Mouse (Mus musculus): ENCODE measurements around the gene Alyref. TPM values are rescaled to one million over a fixed set of nuclear protein-coding genes. Genes with fewer than 3 reads are reported as not detected.
A peak's percentile ranks its signal among the peaks of the same experiment; 100 is the strongest.

Gene Alyref
- polyA plus RNA-seq, 1 experiment from 2014 or later, result 352 TPM

DNA sequence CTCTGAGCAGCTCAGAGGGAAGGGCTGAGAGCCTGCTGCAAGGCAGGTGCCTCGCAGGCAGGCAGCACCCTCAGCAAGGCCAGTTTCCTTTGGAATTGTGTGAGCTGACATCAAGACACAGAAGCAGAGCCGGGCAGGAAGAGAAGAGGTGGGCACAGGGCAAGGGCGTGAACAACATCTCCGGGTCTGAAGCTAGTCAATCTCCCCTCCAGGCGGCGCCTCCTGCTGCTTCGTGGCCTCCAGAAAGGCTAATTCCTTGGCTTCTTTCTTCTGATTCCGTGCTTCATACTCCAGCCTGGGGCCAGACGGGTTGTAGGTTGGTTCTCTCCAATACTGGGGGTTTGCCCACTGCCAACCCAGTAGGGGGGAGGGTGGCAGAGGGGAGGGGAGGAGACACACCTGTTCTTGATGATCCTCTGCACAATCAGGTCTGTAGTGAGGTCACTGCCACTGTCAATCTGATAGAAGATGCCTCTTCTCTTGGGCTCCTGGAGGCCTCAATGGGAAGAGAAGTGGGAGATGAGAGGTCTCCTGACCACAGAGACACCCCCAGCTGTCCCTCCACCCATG lies 12.4 kb upstream of the Alyref start:
- H3K27ac ChIP-seq (ENCODE audit: low read depth, low read length), result no peak overlapping the region
- no peak overlapping the region for H3K4me3 ChIP-seq (ENCODE audit: low read depth, low read length)
- H3K9ac ChIP-seq (ENCODE audit: low read length), result no peak overlapping the region
- H3K27me3 ChIP-seq (replicated peaks; ENCODE audit: control insufficient read depth, insufficient read depth, low read length), result 0 out of 2 replicates have a peak, but pooled peaks cover 9% of the 10 kb centered on the region
- ATAC-seq (no peak), DNase-seq (ENCODE audit: low spot score) (no peak)
- peaks cover 4% of the 10 kb centered on the region; the same call in 1 of the 2 replicates for H3K4me1 ChIP-seq (ENCODE audit: control insufficient read depth, insufficient read depth, low read length)
- no peaks in the 10 kb centered on the region for H3K9me3 ChIP-seq (replicated peaks; ENCODE audit: control insufficient read depth, low read length)
- peaks cover 66% of the 10 kb centered on the region for H3K36me3 ChIP-seq (ENCODE audit: control insufficient read depth, insufficient read depth, low read length)
- no peak overlapping the region for H3K4me2 ChIP-seq (ENCODE audit: low read length)
- WGBS, result 83% methylated on average over 9 of the region's 9 CpGs

DNA sequence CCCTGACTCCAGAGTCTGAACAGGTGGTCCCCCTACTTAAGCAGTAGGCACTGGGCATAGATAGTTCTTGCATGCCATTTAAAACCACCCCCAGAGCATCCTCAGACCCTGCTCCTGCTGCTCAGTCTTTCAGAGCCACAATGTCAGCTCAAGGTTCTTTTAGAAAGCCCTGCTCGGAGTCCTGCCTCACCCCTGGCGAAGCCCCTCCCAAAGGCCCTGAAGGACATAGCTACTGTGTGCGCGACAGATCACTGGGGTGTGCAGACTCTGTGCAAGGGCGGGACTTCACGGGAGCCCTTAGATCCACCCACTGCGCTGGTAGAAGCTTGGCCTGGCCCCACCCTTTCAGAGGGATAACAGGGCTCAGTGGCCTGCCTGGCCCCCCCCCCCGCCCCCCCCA lies 11.1 kb upstream of the Alyref start:
- no peak overlapping the region for H3K27ac ChIP-seq (ENCODE audit: low read depth, low read length)
- H3K9me3 ChIP-seq (replicated peaks; ENCODE audit: control insufficient read depth, low read length), result no peaks in the 10 kb centered on the region
- H3K4me3 ChIP-seq (ENCODE audit: low read depth, low read length), result no peak overlapping the region
- H3K9ac ChIP-seq (ENCODE audit: low read length), result no peak overlapping the region
- DNase-seq (ENCODE audit: low spot score), result no peak
- no peak overlapping the region for H3K4me2 ChIP-seq (ENCODE audit: low read length)
- ATAC-seq, result no peak
- WGBS, result 28% methylated on average over 8 of the region's 8 CpGs
- peaks cover 4% of the 10 kb centered on the region; the same call in 1 of the 2 replicates for H3K4me1 ChIP-seq (ENCODE audit: control insufficient read depth, insufficient read depth, low read length)
- peaks cover 74% of the 10 kb centered on the region for H3K36me3 ChIP-seq (ENCODE audit: control insufficient read depth, insufficient read depth, low read length)
- 0 out of 2 replicates have a peak, but pooled peaks cover 9% of the 10 kb centered on the region for H3K27me3 ChIP-seq (replicated peaks; ENCODE audit: control insufficient read depth, insufficient read depth, low read length)

DNA sequence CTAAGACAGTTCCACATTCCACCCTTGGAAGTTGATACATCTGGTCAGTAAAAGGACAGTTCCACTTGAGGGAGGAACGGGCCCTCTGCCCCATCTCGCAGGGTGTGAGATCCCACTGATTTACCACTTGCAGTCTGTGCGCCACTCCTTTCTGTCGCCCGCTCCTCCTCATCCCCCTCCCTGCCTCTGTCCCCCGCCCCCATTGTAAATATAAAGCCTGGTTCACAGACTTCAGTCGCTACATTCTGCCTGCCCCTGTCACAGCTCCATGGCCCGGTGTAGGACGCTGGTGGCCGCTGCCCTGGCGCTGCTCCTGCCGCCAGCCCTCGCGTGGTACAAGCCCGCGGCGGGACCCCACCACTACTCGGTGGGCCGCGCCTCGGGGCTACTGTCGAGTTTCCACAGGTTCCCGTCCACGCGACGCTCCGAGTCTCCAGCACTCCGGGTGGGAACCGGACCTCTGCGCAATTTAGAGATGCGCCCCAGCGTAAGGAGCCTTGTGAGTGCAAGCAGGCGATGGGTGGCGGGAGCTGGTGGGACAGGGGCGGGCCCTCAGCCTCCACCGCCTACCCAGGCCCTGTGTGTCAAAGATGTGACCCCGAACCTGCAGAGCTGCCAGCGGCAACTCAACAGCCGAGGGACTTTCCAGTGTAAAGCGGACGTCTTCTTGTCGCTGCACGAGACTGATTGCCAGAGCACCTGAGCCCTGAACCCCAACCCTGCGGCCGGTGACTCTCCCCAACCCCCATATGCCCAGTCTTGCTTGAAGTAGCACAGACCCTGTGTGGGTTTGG lies 10.3 kb upstream of the Alyref start, which contains the start of gene Npb:
TSS of gene Npb (plus strand) at position 237 of the 794 bp plus-strand sequence.
- H3K4me2 ChIP-seq (ENCODE audit: low read length), result peak within 1 kb of the TSS; percentile 35
- DNase-seq (ENCODE audit: low spot score) (no peak), ATAC-seq (no peak)
- peaks cover 76% of the 10 kb centered on the region for H3K36me3 ChIP-seq (ENCODE audit: control insufficient read depth, insufficient read depth, low read length)
- WGBS, result 8% methylated on average over 45 of the region's 45 CpGs
- peaks cover 4% of the 10 kb centered on the region; the same call in 1 of the 2 replicates for H3K4me1 ChIP-seq (ENCODE audit: control insufficient read depth, insufficient read depth, low read length)
- H3K27ac ChIP-seq (ENCODE audit: low read depth, low read length), result no peak within 1 kb of the TSS
- H3K9me3 ChIP-seq (replicated peaks; ENCODE audit: control insufficient read depth, low read length), result no peaks in the 10 kb centered on the region
- H3K9ac ChIP-seq (ENCODE audit: low read length), result peak within 1 kb of the TSS; percentile 37
- H3K27me3 ChIP-seq (replicated peaks; ENCODE audit: control insufficient read depth, insufficient read depth, low read length), result 0 out of 2 replicates have a peak, but pooled peaks cover 9% of the 10 kb centered on the region
- 0 out of 2 replicates have a peak within 1 kb of the TSS, but pooled peaks have one; percentile 9 for H3K4me3 ChIP-seq (ENCODE audit: low read depth, low read length)

DNA sequence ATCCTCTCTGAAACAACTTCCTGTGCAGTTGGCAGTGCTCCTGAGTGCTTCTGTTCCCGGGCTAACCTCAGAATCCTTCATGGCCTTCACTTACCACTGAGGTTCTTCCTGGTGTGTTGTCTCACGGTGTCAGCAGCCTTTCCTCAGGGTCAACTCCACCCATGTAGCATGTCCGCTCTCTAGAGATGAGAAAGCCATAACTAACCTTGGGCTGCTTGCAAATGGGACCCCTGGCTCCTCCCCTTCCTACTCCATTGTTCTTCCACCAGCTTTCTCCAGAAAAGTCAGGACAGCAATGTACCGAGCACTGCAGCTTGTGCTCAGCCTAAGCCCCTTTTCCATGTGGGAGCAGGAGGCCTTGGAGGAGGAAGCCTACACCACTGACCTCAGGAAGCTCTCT lies 8.6 kb upstream of the Alyref start:
- no peak overlapping the region for H3K4me3 ChIP-seq (ENCODE audit: low read depth, low read length)
- peaks cover 73% of the 10 kb centered on the region for H3K36me3 ChIP-seq (ENCODE audit: control insufficient read depth, insufficient read depth, low read length)
- ATAC-seq (no peak), DNase-seq (ENCODE audit: low spot score) (no peak)
- WGBS, result 77% methylated on average over 4 of the region's 4 CpGs
- H3K27me3 ChIP-seq (replicated peaks; ENCODE audit: control insufficient read depth, insufficient read depth, low read length), result 0 out of 2 replicates have a peak, but pooled peaks cover 9% of the 10 kb centered on the region
- H3K9ac ChIP-seq (ENCODE audit: low read length), result no peak overlapping the region
- no peaks in the 10 kb centered on the region for H3K9me3 ChIP-seq (replicated peaks; ENCODE audit: control insufficient read depth, low read length)
- peaks cover 4% of the 10 kb centered on the region; the same call in 1 of the 2 replicates for H3K4me1 ChIP-seq (ENCODE audit: control insufficient read depth, insufficient read depth, low read length)
- no peak overlapping the region for H3K27ac ChIP-seq (ENCODE audit: low read depth, low read length)
- no peak overlapping the region for H3K4me2 ChIP-seq (ENCODE audit: low read length)

DNA sequence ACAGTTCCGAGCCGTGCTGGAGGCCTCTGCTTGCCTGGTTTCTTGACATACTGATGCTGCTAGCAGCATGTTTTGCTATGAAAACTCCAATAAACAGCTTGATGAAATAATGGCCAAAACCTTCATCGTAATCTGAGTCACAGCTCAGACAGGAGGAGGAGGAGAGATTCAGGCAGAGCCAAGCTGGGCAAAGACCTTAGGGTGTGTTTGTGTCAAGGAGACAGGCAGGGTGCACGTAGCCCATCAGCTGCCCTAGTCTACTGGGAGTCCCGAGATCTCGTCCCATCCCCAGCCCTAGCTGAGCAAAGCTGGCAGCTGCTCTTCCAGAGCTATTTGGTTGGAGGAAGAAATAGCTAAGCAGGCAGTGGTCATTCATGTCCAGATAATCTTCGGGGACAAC lies 7.5 kb upstream of the Alyref start:
- H3K27ac ChIP-seq (ENCODE audit: low read depth, low read length), result no peak overlapping the region
- peaks cover 4% of the 10 kb centered on the region; the same call in 1 of the 2 replicates for H3K4me1 ChIP-seq (ENCODE audit: control insufficient read depth, insufficient read depth, low read length)
- H3K9ac ChIP-seq (ENCODE audit: low read length), result no peak overlapping the region
- 90% methylated on average over 7 of the region's 7 CpGs for WGBS
- ATAC-seq (no peak), DNase-seq (ENCODE audit: low spot score) (no peak)
- H3K4me3 ChIP-seq (ENCODE audit: low read depth, low read length), result no peak overlapping the region
- 0 out of 2 replicates have a peak, but pooled peaks cover 9% of the 10 kb centered on the region for H3K27me3 ChIP-seq (replicated peaks; ENCODE audit: control insufficient read depth, insufficient read depth, low read length)
- H3K9me3 ChIP-seq (replicated peaks; ENCODE audit: control insufficient read depth, low read length), result no peaks in the 10 kb centered on the region
- H3K36me3 ChIP-seq (ENCODE audit: control insufficient read depth, insufficient read depth, low read length), result peaks cover 67% of the 10 kb centered on the region
- H3K4me2 ChIP-seq (ENCODE audit: low read length), result no peak overlapping the region

DNA sequence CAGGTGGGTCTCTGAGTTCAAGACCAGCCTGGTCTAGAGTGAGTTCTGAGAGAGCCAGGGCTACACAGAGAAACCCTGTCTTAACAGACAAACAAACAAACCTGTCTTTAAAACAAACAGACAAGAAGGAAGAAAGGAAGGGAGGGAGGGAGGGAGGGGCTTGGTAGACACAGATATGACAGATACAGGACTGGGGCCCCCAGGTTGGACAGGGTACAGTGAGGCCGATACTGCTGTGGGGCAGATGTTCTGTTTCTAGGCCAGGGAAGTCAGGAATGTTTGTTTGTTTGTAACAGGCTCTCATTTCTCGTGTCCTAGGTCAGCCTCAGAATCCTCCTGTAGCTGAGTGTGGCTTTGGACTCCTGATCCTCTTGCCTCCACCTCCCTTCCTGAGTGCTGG lies 5.4 kb upstream of the Alyref start:
- Histone ChIP-seq H3K9ac (ENCODE audit: low read length) (no peak overlapping the region), H3K9me3 (replicated peaks; ENCODE audit: control insufficient read depth, low read length) (no peaks in the 10 kb centered on the region), H3K27ac (ENCODE audit: low read depth, low read length) (no peak overlapping the region), H3K36me3 (ENCODE audit: control insufficient read depth, insufficient read depth, low read length) (peaks cover 58% of the 10 kb centered on the region), H3K27me3 (replicated peaks; ENCODE audit: control insufficient read depth, insufficient read depth, low read length) (0 out of 2 replicates have a peak, but pooled peaks cover 2% of the 10 kb centered on the region), H3K4me3 (ENCODE audit: low read depth, low read length) (no peak overlapping the region), H3K4me1 (ENCODE audit: control insufficient read depth, insufficient read depth, low read length) (peaks cover 13% of the 10 kb centered on the region; the same call in 1 of the 2 replicates), H3K4me2 (ENCODE audit: low read length) (no peak overlapping the region)
- DNase-seq (ENCODE audit: low spot score), result no peak
- ATAC-seq, result no peak
- 88% methylated on average over 2 of the region's 2 CpGs for WGBS

DNA sequence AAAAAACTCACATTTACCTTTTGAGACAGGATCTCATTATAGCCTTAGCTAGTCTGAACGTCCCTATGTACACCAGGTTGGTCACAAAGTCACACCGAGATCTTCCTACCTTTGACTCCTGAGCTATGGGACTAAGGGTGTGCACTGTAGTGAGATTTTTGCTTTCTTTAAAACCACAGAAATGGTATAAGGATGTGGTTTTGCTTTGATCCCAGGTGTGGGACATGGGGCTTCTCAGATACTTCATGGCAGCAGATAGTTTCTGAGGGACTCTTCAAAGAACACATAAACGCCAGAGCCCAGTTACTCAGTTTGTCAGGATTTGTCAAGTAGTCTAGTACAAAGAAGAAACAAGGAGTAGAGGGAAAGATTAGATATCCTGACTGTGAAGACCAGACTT lies 2.6 kb upstream of the Alyref start:
- Histone ChIP-seq H3K4me3 (ENCODE audit: low read depth, low read length) (no peak overlapping the region), H3K4me1 (ENCODE audit: control insufficient read depth, insufficient read depth, low read length) (peaks cover 16% of the 10 kb centered on the region), H3K9me3 (replicated peaks; ENCODE audit: control insufficient read depth, low read length) (no peaks in the 10 kb centered on the region), H3K36me3 (ENCODE audit: control insufficient read depth, insufficient read depth, low read length) (peaks cover 60% of the 10 kb centered on the region), H3K27ac (ENCODE audit: low read depth, low read length) (no peak overlapping the region), H3K4me2 (ENCODE audit: low read length) (no peak overlapping the region), H3K9ac (ENCODE audit: low read length) (no peak overlapping the region), H3K27me3 (replicated peaks; ENCODE audit: control insufficient read depth, insufficient read depth, low read length) (no peaks in the 10 kb centered on the region)
- no peak for ATAC-seq
- 99% methylated on average over 3 of the region's 3 CpGs for WGBS
- DNase-seq (ENCODE audit: low spot score), result no peak

DNA sequence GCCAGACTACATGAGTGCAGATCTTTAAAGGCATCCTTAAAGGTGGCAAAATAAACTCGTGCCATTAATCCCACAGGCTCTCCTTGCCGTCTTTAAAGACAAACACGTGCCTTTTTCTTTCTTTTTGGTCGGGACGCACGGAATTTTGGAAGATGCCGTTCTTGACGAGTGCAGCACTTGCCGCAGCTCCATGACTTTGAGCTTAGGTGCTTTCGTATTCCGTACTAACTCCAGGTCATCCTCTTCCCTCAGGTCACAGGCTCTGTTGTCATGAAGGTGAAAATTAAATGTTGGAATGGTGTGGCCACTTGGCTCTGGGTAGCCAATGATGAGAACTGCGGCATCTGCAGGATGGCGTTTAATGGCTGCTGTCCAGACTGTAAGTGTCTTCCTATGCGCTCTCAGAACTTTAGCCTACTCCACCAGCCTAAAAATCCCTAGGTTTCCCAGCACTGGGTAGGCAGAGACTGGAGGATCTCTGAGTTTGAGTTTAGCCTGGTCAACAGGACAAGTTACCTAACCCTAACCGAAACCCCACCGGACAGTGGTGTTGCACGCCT lies 905 bp upstream of the Alyref start:
- peak overlapping the region; percentile 85; the same call in 1 of the 2 replicates for H3K27ac ChIP-seq (ENCODE audit: low read depth, low read length)
- peak overlapping the region; percentile 97 for H3K4me3 ChIP-seq (ENCODE audit: low read depth, low read length)
- H3K36me3 ChIP-seq (ENCODE audit: control insufficient read depth, insufficient read depth, low read length), result peaks cover 58% of the 10 kb centered on the region
- H3K9ac ChIP-seq (ENCODE audit: low read length), result peak overlapping the region; percentile 98
- peak overlapping the region; percentile 87 for H3K4me2 ChIP-seq (ENCODE audit: low read length)
- H3K4me1 ChIP-seq (ENCODE audit: control insufficient read depth, insufficient read depth, low read length), result peaks cover 16% of the 10 kb centered on the region
- DNase-seq (ENCODE audit: low spot score), result no peak
- 49% methylated on average over 17 of the region's 17 CpGs for WGBS
- no peaks in the 10 kb centered on the region for H3K27me3 ChIP-seq (replicated peaks; ENCODE audit: control insufficient read depth, insufficient read depth, low read length)
- ATAC-seq, result no peak
- H3K9me3 ChIP-seq (replicated peaks; ENCODE audit: control insufficient read depth, low read length), result no peaks in the 10 kb centered on the region

Data from forebrain, embryonic 14.5 days (tissue).